Mouse (Mus musculus) neural tube, embryonic 11.5 days (tissue): ENCODE measurements around the gene Susd3. TPM values are rescaled to one million over a fixed set of nuclear protein-coding genes. Genes with fewer than 3 reads are reported as not detected.

Experiments
- ATAC-seq: fragments of 200-750 bp; cut with Nextera tagmentation; 2 replicates; pipeline ENCODE4 v1.8.0; 2017; ENCODE audit warnings: moderate number of reproducible peaks, mild to moderate bottlenecking, moderate TSS enrichment, moderate library complexity; ENCODE audit not compliant: insufficient read depth, low FRiP score, low TSS enrichment
- DNase-seq: peaks from one replicate; pipeline ENCODE4 v3.0.0-alpha.2; 2015; ENCODE audit warnings: low spot score
- H3K27ac ChIP-seq: fragments of 300-500 bp; sonication (generic); 2 replicates; pipeline ENCODE4 v1.5.1; 2014; ENCODE audit warnings: low read depth, mild to moderate bottlenecking, low read length
- H3K27me3 ChIP-seq: fragments of 300-500 bp; sonication (generic); 2 replicates; pipeline ENCODE4 v1.6.1; 2014; ENCODE audit warnings: mild to moderate bottlenecking, low read length, mixed read lengths; ENCODE audit not compliant: control insufficient read depth, insufficient read depth
- H3K36me3 ChIP-seq: fragments of 300-500 bp; sonication (generic); 2 replicates; pipeline ENCODE4 v1.6.1; 2014; ENCODE audit warnings: mild to moderate bottlenecking, low read length, moderate library complexity, mixed read lengths; ENCODE audit not compliant: control insufficient read depth, insufficient read depth
- H3K4me1 ChIP-seq: fragments of 300-500 bp; sonication (generic); 2 replicates; pipeline ENCODE4 v1.6.1; 2014; ENCODE audit warnings: low read length, mixed read lengths; ENCODE audit not compliant: control insufficient read depth, insufficient read depth
- H3K4me2 ChIP-seq: fragments of 300-500 bp; sonication (generic); 2 replicates; pipeline ENCODE4 v1.6.1; 2014; ENCODE audit warnings: low read depth, mild to moderate bottlenecking, moderate library complexity
- H3K4me3 ChIP-seq: fragments of 300-500 bp; sonication (generic); 2 replicates; pipeline ENCODE4 v1.5.1; 2014; ENCODE audit warnings: low read depth, low read length
- H3K9ac ChIP-seq: fragments of 300-500 bp; sonication (generic); 2 replicates; pipeline ENCODE4 v1.6.1; 2014; ENCODE audit warnings: mild to moderate bottlenecking, low read length
- H3K9me3 ChIP-seq: fragments of 300-500 bp; sonication (generic); 2 replicates; pipeline ENCODE4 v1.6.1; 2016; ENCODE audit warnings: low read length; ENCODE audit not compliant: control insufficient read depth
- WGBS: fragments of 180-500 bp; shearing (Covaris S2); extraction: QIAGEN DNeasy Blood & Tissue Kit; methylation state at CpG from one replicate; pipeline ENCODE4 v1.1.7; 2014; 5-methylcytosine and 5-hydroxymethylcytosine counted together
- polyA plus RNA-seq: library from polyadenylated mRNA; unstranded; fragments of >200 nt; fragmentation: Nextera tagmentation; extraction: Ambion mirVana; gene quantifications from 2 replicates; pipeline ENCODE4 v1.2.1, GENCODE M21; 2014

The Susd3 gene
- 1.1 and 1.2 TPM in 2 replicates for polyA plus RNA-seq

DNA sequence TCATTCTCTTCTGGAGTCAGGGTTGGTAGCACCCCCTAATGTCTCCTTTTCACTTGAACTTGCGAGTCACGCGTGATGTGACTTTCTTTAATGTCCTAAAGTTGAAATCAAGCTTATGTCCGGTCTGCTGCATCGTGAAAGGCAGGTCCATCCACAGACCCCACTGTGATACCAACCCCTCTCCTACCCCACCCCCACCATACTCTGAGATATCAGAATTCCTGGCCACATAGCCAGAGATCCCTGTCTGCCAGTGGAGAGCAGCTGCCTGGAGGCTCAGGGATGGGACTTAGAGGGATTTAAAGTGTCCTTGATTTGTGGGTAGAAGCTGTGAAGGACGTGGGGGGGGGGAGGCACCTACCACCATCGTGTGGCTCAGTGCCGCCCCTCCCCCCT lies at the start of gene Susd3:
TSS of gene Susd3 (minus strand) at position 240 of the 396 bp plus-strand sequence.
- H3K4me2 ChIP-seq, result peak within 1 kb of the TSS; percentile 60
- no peak for ATAC-seq

DNA sequence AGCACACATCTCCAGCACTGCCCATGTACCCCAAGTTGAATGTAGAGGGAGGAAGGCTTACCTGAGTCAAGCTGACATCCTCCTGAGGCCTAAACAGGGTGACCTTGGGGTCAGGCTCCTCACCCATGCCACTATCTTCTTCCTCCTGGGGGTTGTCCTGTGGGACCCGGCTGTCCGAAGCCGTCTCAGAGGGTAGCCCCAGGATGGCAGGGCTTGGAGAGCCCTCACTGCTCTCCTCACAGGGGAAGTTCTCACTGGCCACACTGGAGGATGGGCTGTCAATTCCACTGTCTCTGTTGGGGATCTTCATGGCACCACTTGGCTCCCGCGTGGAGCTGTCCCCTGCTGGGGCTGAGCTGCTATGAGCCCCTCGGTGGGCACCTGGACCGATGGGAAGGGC lies 47.8 kb upstream of the Susd3 start:
- DNase-seq, result no peak
- H3K36me3 ChIP-seq, result no peaks in the 10 kb centered on the region
- WGBS, result 80% methylated on average over 7 of the region's 7 CpGs
- no peaks in the 10 kb centered on the region for H3K27me3 ChIP-seq
- no peaks in the 10 kb centered on the region for H3K9me3 ChIP-seq
- no peak overlapping the region for H3K4me2 ChIP-seq
- H3K4me3 ChIP-seq, result no peak overlapping the region
- H3K9ac ChIP-seq, result no peak overlapping the region
- ATAC-seq, result no peak
- H3K4me1 ChIP-seq, result no peaks in the 10 kb centered on the region
- no peak overlapping the region for H3K27ac ChIP-seq

More for the DNA sequence above, at the start of gene Susd3:
- WGBS, result 18% methylated on average over 8 of the region's 8 CpGs
- no peak for DNase-seq
- no peaks in the 10 kb centered on the region for H3K36me3 ChIP-seq
- H3K4me3 ChIP-seq, result peak within 1 kb of the TSS; percentile 32
- H3K27me3 ChIP-seq, result peaks cover 25% of the 10 kb centered on the region
- no peaks in the 10 kb centered on the region for H3K9me3 ChIP-seq
- H3K9ac ChIP-seq, result peak within 1 kb of the TSS; percentile 14; the same call in 1 of the 2 replicates
- H3K27ac ChIP-seq, result no peak within 1 kb of the TSS
- peaks cover 4% of the 10 kb centered on the region; the same call in 1 of the 2 replicates for H3K4me1 ChIP-seq

DNA sequence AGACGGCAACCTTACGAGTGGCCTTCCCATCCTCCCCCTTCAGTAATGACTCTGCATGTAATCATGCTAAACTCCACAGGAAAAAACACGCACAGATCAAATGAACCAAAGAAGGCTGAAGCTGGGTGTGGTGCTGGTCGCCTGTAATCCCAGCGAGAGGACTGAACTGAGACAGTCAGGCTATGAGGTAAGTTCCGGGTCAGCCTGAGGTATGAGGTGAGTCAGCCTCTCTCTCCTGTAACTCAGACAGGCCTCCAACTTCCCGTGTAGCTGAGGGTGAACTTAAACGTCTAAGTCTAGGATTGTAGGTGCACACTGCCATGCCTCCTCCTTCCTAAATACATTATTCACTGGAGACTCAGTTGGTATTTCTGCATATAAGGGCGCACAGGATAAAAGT lies 45.6 kb upstream of the Susd3 start:
- DNase-seq, result no peak
- Histone ChIP-seq H3K36me3 (no peaks in the 10 kb centered on the region), H3K27me3 (no peaks in the 10 kb centered on the region), H3K9ac (no peak overlapping the region), H3K4me3 (no peak overlapping the region), H3K27ac (no peak overlapping the region), H3K9me3 (no peaks in the 10 kb centered on the region), H3K4me1 (no peaks in the 10 kb centered on the region), H3K4me2 (no peak overlapping the region)
- no peak for ATAC-seq
- WGBS, result 82% methylated on average over 9 of the region's 9 CpGs

DNA sequence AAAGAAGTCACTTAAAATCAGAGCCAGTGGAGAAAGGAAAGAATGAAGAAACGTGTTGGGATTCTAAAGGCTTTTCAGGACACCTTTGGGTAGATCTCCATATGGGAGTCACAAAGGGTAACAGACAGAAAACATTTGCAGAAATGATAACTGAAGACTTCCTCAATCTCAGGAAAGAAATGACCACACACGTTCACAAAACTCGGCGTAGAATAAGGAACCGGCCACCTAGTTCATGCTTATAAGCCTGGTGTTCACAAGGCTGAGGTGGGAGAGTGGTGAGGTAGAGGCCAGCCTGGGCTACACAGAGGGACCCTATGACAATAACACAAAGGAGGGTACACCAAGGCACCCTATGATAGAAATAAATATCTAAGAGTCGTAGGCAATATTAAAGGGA lies 43.4 kb upstream of the Susd3 start:
- Histone ChIP-seq H3K4me3 (no peak overlapping the region), H3K4me2 (no peak overlapping the region), H3K27me3 (no peaks in the 10 kb centered on the region), H3K4me1 (no peaks in the 10 kb centered on the region), H3K9me3 (no peaks in the 10 kb centered on the region), H3K9ac (no peak overlapping the region), H3K36me3 (no peaks in the 10 kb centered on the region), H3K27ac (no peak overlapping the region)
- 94% methylated on average over 6 of the region's 6 CpGs for WGBS
- no peak for ATAC-seq
- no peak for DNase-seq

- 42% methylated on average over 1 of the region's 1 CpGs for WGBS
Measured at GRCm38 (mm10) chr13:49291398-49291797, 42.9 kb upstream of the Susd3 start.

DNA sequence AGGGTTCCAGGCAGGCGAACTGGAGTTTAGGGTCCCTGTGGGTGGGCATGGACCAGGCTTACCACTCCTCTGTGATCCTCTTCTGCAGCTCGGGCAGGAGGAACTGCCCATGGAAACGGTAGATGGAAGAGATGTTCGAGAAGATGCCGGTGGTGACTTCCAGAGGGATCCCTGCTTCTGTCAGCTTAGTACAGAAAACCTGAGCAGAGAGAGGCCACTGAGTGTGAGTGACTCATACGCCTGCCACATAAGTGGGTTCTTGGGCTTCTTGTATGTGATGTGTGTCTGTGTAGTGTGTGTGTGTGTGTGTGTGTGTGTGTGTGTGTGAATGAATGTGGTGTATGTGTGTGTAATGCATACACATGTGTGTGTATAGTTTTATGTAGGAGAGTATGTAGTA lies 38.7 kb upstream of the Susd3 start:
- Histone ChIP-seq H3K4me1 (no peaks in the 10 kb centered on the region), H3K27me3 (no peaks in the 10 kb centered on the region), H3K36me3 (no peaks in the 10 kb centered on the region), H3K4me3 (no peak overlapping the region), H3K9me3 (no peaks in the 10 kb centered on the region), H3K4me2 (no peak overlapping the region), H3K9ac (no peak overlapping the region), H3K27ac (no peak overlapping the region)
- WGBS, result 91% methylated on average over 6 of the region's 6 CpGs
- DNase-seq, result no peak
- ATAC-seq, result no peak

More at GRCm38 (mm10) chr13:49291398-49291797, 42.9 kb upstream of the Susd3 start:
- Histone ChIP-seq H3K4me2 (no peak overlapping the region), H3K36me3 (no peaks in the 10 kb centered on the region), H3K9me3 (no peaks in the 10 kb centered on the region), H3K4me3 (no peak overlapping the region), H3K9ac (no peak overlapping the region), H3K4me1 (no peaks in the 10 kb centered on the region), H3K27me3 (no peaks in the 10 kb centered on the region), H3K27ac (no peak overlapping the region)
- ATAC-seq (no peak), DNase-seq (no peak)

GRCm38 (mm10) chr13:49286750-49287149 lies 38.2 kb upstream of the Susd3 start:
- no peak overlapping the region for H3K4me3 ChIP-seq
- H3K36me3 ChIP-seq, result no peaks in the 10 kb centered on the region
- H3K27me3 ChIP-seq, result no peaks in the 10 kb centered on the region
- DNase-seq (no peak), ATAC-seq (no peak)
- no peak overlapping the region for H3K27ac ChIP-seq
- H3K9me3 ChIP-seq, result no peaks in the 10 kb centered on the region
- 85% methylated on average over 3 of the region's 3 CpGs for WGBS
- H3K9ac ChIP-seq, result no peak overlapping the region
- no peaks in the 10 kb centered on the region for H3K4me1 ChIP-seq
- H3K4me2 ChIP-seq, result no peak overlapping the region

DNA sequence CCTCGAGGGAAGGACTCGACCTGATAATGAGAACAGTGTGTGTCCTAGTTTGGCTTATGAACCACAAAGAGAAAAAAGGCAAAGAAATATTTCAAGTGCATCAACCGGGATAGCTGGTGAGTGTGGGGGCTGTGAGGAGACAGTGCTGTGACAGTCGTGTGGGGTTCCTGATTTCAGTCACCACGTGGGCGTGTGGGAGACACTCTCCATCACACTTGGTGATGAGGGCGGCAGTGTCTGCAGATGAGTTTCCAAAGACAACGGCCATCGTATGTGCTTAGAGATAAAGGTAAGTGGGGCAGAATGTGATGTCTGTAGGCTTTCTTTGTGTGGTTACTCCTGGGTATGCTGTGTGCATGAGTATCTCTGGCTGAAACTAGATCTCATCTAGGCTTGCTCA lies 35.2 kb upstream of the Susd3 start:
- Histone ChIP-seq H3K36me3 (no peaks in the 10 kb centered on the region), H3K4me1 (no peaks in the 10 kb centered on the region), H3K9me3 (no peaks in the 10 kb centered on the region), H3K4me2 (no peak overlapping the region), H3K27ac (no peak overlapping the region), H3K4me3 (no peak overlapping the region), H3K9ac (no peak overlapping the region), H3K27me3 (no peaks in the 10 kb centered on the region)
- 86% methylated on average over 9 of the region's 9 CpGs for WGBS
- no peak for ATAC-seq
- no peak for DNase-seq

GRCm38 (mm10) chr13:49282168-49282567 lies 33.7 kb upstream of the Susd3 start:
- Histone ChIP-seq H3K4me1 (no peaks in the 10 kb centered on the region), H3K27me3 (no peaks in the 10 kb centered on the region), H3K4me3 (no peak overlapping the region), H3K9ac (no peak overlapping the region), H3K36me3 (no peaks in the 10 kb centered on the region), H3K27ac (no peak overlapping the region), H3K4me2 (no peak overlapping the region), H3K9me3 (no peaks in the 10 kb centered on the region)
- 64% methylated on average over 2 of the region's 2 CpGs for whole genome bisulfite sequencing
- ATAC-seq (no peak), DNase-seq (no peak)
